Mouse (Mus musculus): Measurements from ENCODE around the gene Slc6a6.

DNA sequence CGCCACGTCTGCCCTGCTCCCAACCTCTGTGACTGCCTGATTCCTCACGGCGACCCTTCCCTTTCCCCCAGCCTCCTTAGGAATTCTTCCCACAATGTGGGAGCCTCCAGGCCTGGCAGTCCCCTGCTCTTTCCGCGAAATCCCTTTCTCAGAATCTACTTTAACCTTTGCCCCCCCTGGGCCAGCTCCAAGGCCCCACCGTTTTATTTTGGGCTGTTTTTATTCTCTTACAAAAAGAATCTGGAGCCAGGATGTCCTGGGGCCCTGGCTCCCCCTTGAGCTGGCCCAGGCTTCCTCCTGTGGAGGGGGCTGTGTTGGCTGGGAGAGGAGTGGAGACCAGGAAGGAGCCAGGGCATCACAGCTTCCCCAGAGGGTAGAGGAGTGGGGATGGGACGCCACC, 69.0 kb downstream of the Slc6a6 start:
- no peak for TF ChIP-seq CTCF (IDR thresholded peaks at IDR 0.05; ENCODE audit: borderline replicate concordance, extremely low read depth, insufficient read depth, insufficient read length)
- no peak for TF ChIP-seq POLR2A (IDR thresholded peaks at IDR 0.05; ENCODE audit: borderline replicate concordance, extremely low read depth, insufficient read depth, insufficient read length, poor library complexity, severe bottlenecking)

Measured in brain, embryonic 14.5 days (tissue).